Mouse (Mus musculus) kidney, embryonic 16.5 days (tissue): ENCODE data around the gene Ap3m1. TPM values are rescaled to one million over a fixed set of nuclear protein-coding genes. Genes with fewer than 3 reads are reported as not detected.
A peak's percentile ranks its signal among the peaks of the same experiment; 100 is the strongest.

ENCODE experiments used
- ATAC-seq: fragments of 200-750 bp; cut with Nextera tagmentation; 2 replicates; pipeline ENCODE4 v1.8.0; 2017; ENCODE audit warnings: moderate TSS enrichment; ENCODE audit not compliant: low FRiP score, low TSS enrichment
- H3K27ac ChIP-seq: fragments of 300-500 bp; sonication (generic); 2 replicates; pipeline ENCODE4 v1.5.1; 2014; ENCODE audit warnings: low read length
- H3K27me3 ChIP-seq: fragments of 300-500 bp; sonication (generic); 2 replicates; pipeline ENCODE4 v1.6.1; 2014; ENCODE audit warnings: low read length, control low read depth, mixed read lengths; ENCODE audit not compliant: insufficient read depth
- H3K36me3 ChIP-seq: fragments of 300-500 bp; sonication (generic); 2 replicates; pipeline ENCODE4 v1.6.1; 2014; ENCODE audit warnings: low read length, control low read depth, mixed read lengths; ENCODE audit not compliant: insufficient read depth
- H3K4me1 ChIP-seq: fragments of 300-500 bp; sonication (generic); 2 replicates; pipeline ENCODE4 v1.6.1; 2014; ENCODE audit warnings: low read length, control low read depth, mixed read lengths; ENCODE audit not compliant: insufficient read depth
- H3K4me2 ChIP-seq: fragments of 300-500 bp; sonication (generic); replicated peaks from 2 replicates; pipeline ENCODE4 v1.6.1; 2014; ENCODE audit warnings: low read depth, low read length
- H3K4me3 ChIP-seq: fragments of 300-500 bp; sonication (generic); 2 replicates; pipeline ENCODE4 v1.5.1; 2014; ENCODE audit warnings: mild to moderate bottlenecking, low read length
- H3K9ac ChIP-seq: fragments of 300-500 bp; sonication (generic); replicated peaks from 2 replicates; pipeline ENCODE4 v1.6.1; 2014; ENCODE audit warnings: low read length
- H3K9me3 ChIP-seq: fragments of 300-500 bp; sonication (generic); 2 replicates; pipeline ENCODE4 v1.6.1; 2016; ENCODE audit warnings: low read length, control low read depth
- WGBS: fragments of 180-500 bp; shearing (Covaris S2); extraction: QIAGEN DNeasy Blood & Tissue Kit; methylation state at CpG from one replicate; pipeline ENCODE4 v1.1.7; 2014; 5-methylcytosine and 5-hydroxymethylcytosine counted together
- polyA plus RNA-seq: library from polyadenylated mRNA; unstranded; fragments of >200 nt; fragmentation: Nextera tagmentation; extraction: Ambion mirVana; gene quantifications from 2 replicates; pipeline ENCODE4 v1.2.1, GENCODE M21; 2015

Ap3m1 gene
- polyA plus RNA-seq, 1 experiment from 2014 or later = 82.5 TPM

GRCm38 (mm10) chr14:21052781-21053130 lies 448 bp upstream of the Ap3m1 start:
- peaks cover 3% of the 10 kb centered on the region; the same call in 1 of the 2 replicates for H3K9me3 ChIP-seq
- peak overlapping the region; percentile 97 for H3K27ac ChIP-seq
- no peaks in the 10 kb centered on the region for H3K36me3 ChIP-seq
- no peaks in the 10 kb centered on the region for H3K27me3 ChIP-seq
- peak; percentile 90 for ATAC-seq
- H3K9ac ChIP-seq = peak overlapping the region; percentile 70
- peak overlapping the region; percentile 62 for H3K4me3 ChIP-seq
- 0% methylated on average over 25 of the region's 25 CpGs for WGBS
- H3K4me1 ChIP-seq = peaks cover 10% of the 10 kb centered on the region
- H3K4me2 ChIP-seq = peak overlapping the region; percentile 86

- no peaks in the 10 kb centered on the region for H3K27me3 ChIP-seq
- H3K9ac ChIP-seq = peak overlapping the region; percentile 70
- H3K36me3 ChIP-seq = no peaks in the 10 kb centered on the region
- peaks cover 3% of the 10 kb centered on the region; the same call in 1 of the 2 replicates for H3K9me3 ChIP-seq
- peak overlapping the region; percentile 62 for H3K4me3 ChIP-seq
- H3K27ac ChIP-seq = peak overlapping the region; percentile 97
- H3K4me2 ChIP-seq = peak overlapping the region; percentile 86
- WGBS = 9% methylated on average over 28 of the region's 28 CpGs
- peaks cover 10% of the 10 kb centered on the region for H3K4me1 ChIP-seq
- ATAC-seq = peak; percentile 8
These were observed 762 bp downstream of the Ap3m1 start for GRCm38 (mm10) chr14:21051380-21052111.

GRCm38 (mm10) chr14:21050734-21051133 lies 1.6 kb downstream of the Ap3m1 start:
- H3K4me2 ChIP-seq = no peak overlapping the region; the same call in 1 of the 2 replicates
- H3K9me3 ChIP-seq = peaks cover 3% of the 10 kb centered on the region; the same call in 1 of the 2 replicates
- H3K27me3 ChIP-seq = no peaks in the 10 kb centered on the region
- H3K9ac ChIP-seq = no peak overlapping the region
- ATAC-seq = no peak
- no peak overlapping the region for H3K27ac ChIP-seq
- H3K4me3 ChIP-seq = no peak overlapping the region
- H3K36me3 ChIP-seq = no peaks in the 10 kb centered on the region
- peaks cover 10% of the 10 kb centered on the region for H3K4me1 ChIP-seq
- 76% methylated on average over 3 of the region's 3 CpGs for WGBS

- H3K9me3 ChIP-seq = peaks cover 3% of the 10 kb centered on the region; the same call in 1 of the 2 replicates
- H3K36me3 ChIP-seq = no peaks in the 10 kb centered on the region
- no peak overlapping the region for H3K4me3 ChIP-seq
- no peak for ATAC-seq
- no peak overlapping the region for H3K4me2 ChIP-seq
- peaks cover 10% of the 10 kb centered on the region for H3K4me1 ChIP-seq
- H3K27me3 ChIP-seq = no peaks in the 10 kb centered on the region
- H3K9ac ChIP-seq = no peak overlapping the region
- no peak overlapping the region for H3K27ac ChIP-seq
These were observed 3.4 kb downstream of the Ap3m1 start for GRCm38 (mm10) chr14:21048879-21049278.

- Histone ChIP-seq H3K4me3 (no peak overlapping the region), H3K27me3 (no peaks in the 10 kb centered on the region), H3K9ac (no peak overlapping the region), H3K9me3 (peaks cover 3% of the 10 kb centered on the region; the same call in 1 of the 2 replicates), H3K4me2 (no peak overlapping the region), H3K4me1 (peaks cover 5% of the 10 kb centered on the region), H3K27ac (no peak overlapping the region), H3K36me3 (no peaks in the 10 kb centered on the region)
- ATAC-seq = no peak
- 79% methylated on average over 2 of the region's 2 CpGs for WGBS
These were observed 4.5 kb downstream of the Ap3m1 start for GRCm38 (mm10) chr14:21047840-21048239.

- peaks cover 20% of the 10 kb centered on the region for H3K36me3 ChIP-seq
These were observed 12.7 kb downstream of the Ap3m1 start for GRCm38 (mm10) chr14:21039623-21040022.

GRCm38 (mm10) chr14:21039077-21039476 lies 13.2 kb downstream of the Ap3m1 start:
- Histone ChIP-seq H3K27ac (no peak overlapping the region), H3K9me3 (no peaks in the 10 kb centered on the region), H3K4me2 (no peak overlapping the region), H3K27me3 (no peaks in the 10 kb centered on the region), H3K9ac (no peak overlapping the region), H3K36me3 (peaks cover 22% of the 10 kb centered on the region), H3K4me3 (no peak overlapping the region), H3K4me1 (no peaks in the 10 kb centered on the region)
- no peak for ATAC-seq
- WGBS = 90% methylated on average over 12 of the region's 12 CpGs

More at GRCm38 (mm10) chr14:21039623-21040022, 12.7 kb downstream of the Ap3m1 start:
- WGBS = 90% methylated on average over 4 of the region's 4 CpGs
- no peak for ATAC-seq
- no peaks in the 10 kb centered on the region for H3K4me1 ChIP-seq
- no peaks in the 10 kb centered on the region for H3K9me3 ChIP-seq
- no peak overlapping the region for H3K27ac ChIP-seq
- H3K9ac ChIP-seq = no peak overlapping the region
- H3K27me3 ChIP-seq = no peaks in the 10 kb centered on the region
- no peak overlapping the region for H3K4me2 ChIP-seq
- H3K4me3 ChIP-seq = no peak overlapping the region

GRCm38 (mm10) chr14:21034791-21035190 lies 17.5 kb downstream of the Ap3m1 start:
- ATAC-seq = no peak
- Histone ChIP-seq H3K9me3 (no peaks in the 10 kb centered on the region), H3K36me3 (peaks cover 40% of the 10 kb centered on the region), H3K4me1 (peaks cover 14% of the 10 kb centered on the region), H3K4me2 (no peak overlapping the region), H3K9ac (no peak overlapping the region), H3K27me3 (no peaks in the 10 kb centered on the region), H3K27ac (no peak overlapping the region), H3K4me3 (no peak overlapping the region)
- WGBS = 94% methylated on average over 3 of the region's 3 CpGs

- no peak overlapping the region for H3K9ac ChIP-seq
- no peak for ATAC-seq
- no peaks in the 10 kb centered on the region for H3K27me3 ChIP-seq
These were observed 18.0 kb downstream of the Ap3m1 start for GRCm38 (mm10) chr14:21034271-21034670.

GRCm38 (mm10) chr14:21031783-21032511 lies 20.4 kb downstream of the Ap3m1 start:
- no peak overlapping the region for H3K9ac ChIP-seq
- WGBS = 33% methylated on average over 6 of the region's 6 CpGs
- peaks cover 14% of the 10 kb centered on the region for H3K4me1 ChIP-seq
- no peak overlapping the region for H3K4me2 ChIP-seq
- H3K36me3 ChIP-seq = peaks cover 38% of the 10 kb centered on the region
- peak; percentile 79 for ATAC-seq
- H3K27ac ChIP-seq = peak overlapping the region; percentile 80
- H3K4me3 ChIP-seq = no peak overlapping the region
- H3K27me3 ChIP-seq = no peaks in the 10 kb centered on the region
- no peaks in the 10 kb centered on the region for H3K9me3 ChIP-seq

More at GRCm38 (mm10) chr14:21034271-21034670, 18.0 kb downstream of the Ap3m1 start:
- Histone ChIP-seq H3K4me3 (no peak overlapping the region), H3K36me3 (peaks cover 39% of the 10 kb centered on the region), H3K27ac (no peak overlapping the region), H3K9me3 (no peaks in the 10 kb centered on the region), H3K4me2 (no peak overlapping the region), H3K4me1 (peaks cover 14% of the 10 kb centered on the region)
- WGBS = 94% methylated on average over 4 of the region's 4 CpGs
